Mouse (Mus musculus) E14TG2a.4 (cell line): ENCODE measurements around the gene Kcne2.

ENCODE experiments used
- CTCF ChIP-seq: conservative IDR thresholded peaks from 2 replicates; pipeline ENCODE4 v1.5.1; 2014; ENCODE audit warnings: low read length
- NANOG ChIP-seq: IDR thresholded peaks from 2 replicates; pipeline ENCODE4 v1.6.1; 2014; ENCODE audit warnings: borderline replicate concordance, low read length, mixed read lengths
- POU5F1 ChIP-seq: IDR thresholded peaks from 2 replicates; pipeline ENCODE4 v1.6.1; 2014; ENCODE audit warnings: low read length, borderline replicate concordance

- TF ChIP-seq CTCF (no peak), POU5F1 (no peak), NANOG (no peak)
These were observed 38.8 kb downstream of the Kcne2 start for GRCm38 (mm10) chr16:92330966-92331365.
